Mouse (Mus musculus) heart, postnatal 0 days (tissue): ENCODE results near the gene Pafah1b3. TPM values are rescaled to one million over a fixed set of nuclear protein-coding genes. Genes with fewer than 3 reads are reported as not detected.

Experiments used
- ATAC-seq: fragments of 200-750 bp; cut with Nextera tagmentation; 2 replicates; pipeline ENCODE4 v1.8.0; 2017; ENCODE audit warnings: low read depth, moderate number of reproducible peaks, moderate library complexity; ENCODE audit not compliant: insufficient read depth
- DNase-seq: peaks from one replicate; pipeline ENCODE4 v3.0.0-alpha.2; 2016; ENCODE audit warnings: low spot score
- H3K27ac ChIP-seq: fragments of 300-500 bp; sonication (generic); 2 replicates; pipeline ENCODE4 v1.5.1; 2014; ENCODE audit warnings: low read depth, mild to moderate bottlenecking
- H3K27me3 ChIP-seq: fragments of 300-500 bp; sonication (generic); 2 replicates; pipeline ENCODE4 v1.6.1; 2014; ENCODE audit warnings: low read length, mixed read lengths; ENCODE audit not compliant: control insufficient read depth, insufficient read depth
- H3K36me3 ChIP-seq: fragments of 300-500 bp; sonication (generic); replicated peaks from 2 replicates; pipeline ENCODE4 v1.6.1; 2014; ENCODE audit warnings: low read length, mixed read lengths; ENCODE audit not compliant: control insufficient read depth, insufficient read depth
- H3K4me1 ChIP-seq: fragments of 300-500 bp; sonication (generic); 2 replicates; pipeline ENCODE4 v1.6.1; 2014; ENCODE audit warnings: antibody characterized with exemption; ENCODE audit not compliant: control insufficient read depth, insufficient read depth
- H3K4me2 ChIP-seq: fragments of 300-500 bp; sonication (generic); 2 replicates; pipeline ENCODE4 v1.6.1; 2014; ENCODE audit warnings: low read depth, mild to moderate bottlenecking, low read length, moderate library complexity
- H3K4me3 ChIP-seq: fragments of 300-500 bp; sonication (generic); 2 replicates; pipeline ENCODE4 v1.5.1; 2014; ENCODE audit warnings: low read depth, low read length
- H3K9ac ChIP-seq: fragments of 300-500 bp; sonication (generic); replicated peaks from 2 replicates; pipeline ENCODE4 v1.6.1; 2014; ENCODE audit warnings: low read depth, low read length, mixed read lengths
- H3K9me3 ChIP-seq: fragments of 300-500 bp; sonication (generic); replicated peaks from 2 replicates; pipeline ENCODE4 v1.6.1; 2016; ENCODE audit warnings: low read length; ENCODE audit not compliant: control insufficient read depth
- CTCF ChIP-seq: IDR thresholded peaks from 2 replicates; pipeline ENCODE4 v1.5.1; 2016; ENCODE audit warnings: antibody characterized with exemption, control low read depth, low read depth
- EP300 ChIP-seq: IDR thresholded peaks from 2 replicates; pipeline ENCODE4 v1.6.1; 2016; ENCODE audit warnings: antibody characterized with exemption, low read depth
- WGBS: fragments of 180-500 bp; shearing (Covaris S2); extraction: QIAGEN DNeasy Blood & Tissue Kit; methylation state at CpG from one replicate; pipeline ENCODE4 v1.1.7; 2014; 5-methylcytosine and 5-hydroxymethylcytosine counted together
- polyA plus RNA-seq: library from polyadenylated mRNA; unstranded; fragments of >200 nt; fragmentation: Nextera tagmentation; extraction: Ambion mirVana; gene quantifications from 2 replicates; pipeline ENCODE4 v1.2.1, GENCODE M21; 2015
- total RNA-seq: library from RNA; depleted of rRNA; stranded (reverse); fragments of >200 nt; gene quantifications from 2 replicates; pipeline ENCODE4 v1.2.3, GENCODE M21; 2014; ENCODE audit warnings: low replicate concordance

Gene Pafah1b3
- total and polyA plus RNA-seq, 2 experiments from 2014 or later, result 57.3 to 161 TPM

DNA sequence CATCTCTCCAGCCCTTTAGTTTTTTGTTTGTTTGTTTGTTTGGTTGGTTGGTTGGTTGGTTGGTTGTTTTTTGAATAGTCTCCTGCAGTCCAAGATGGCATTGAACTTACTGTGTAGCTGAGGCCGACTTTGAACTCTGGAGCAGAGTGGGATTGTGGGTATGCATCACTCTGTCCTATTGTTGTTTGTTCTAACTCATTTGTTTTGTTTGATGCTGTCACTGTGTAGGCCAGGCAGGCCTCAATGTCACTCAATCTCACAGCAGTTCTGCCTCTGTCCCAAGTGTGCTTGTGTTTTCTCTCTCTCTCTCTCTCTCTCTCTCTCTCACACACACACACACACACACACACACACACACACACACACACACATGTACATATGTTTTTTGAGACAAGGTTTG lies 35.9 kb downstream of the Pafah1b3 start:
- Histone ChIP-seq H3K27ac (no peak overlapping the region), H3K4me3 (no peak overlapping the region), H3K4me1 (peaks cover 4% of the 10 kb centered on the region; the same call in 1 of the 2 replicates), H3K9ac (no peak overlapping the region), H3K36me3 (no peaks in the 10 kb centered on the region), H3K27me3 (no peaks in the 10 kb centered on the region), H3K4me2 (no peak overlapping the region), H3K9me3 (no peaks in the 10 kb centered on the region)
- DNase-seq (no peak), ATAC-seq (no peak)
- WGBS, result 71% methylated on average over 1 of the region's 1 CpGs
- TF ChIP-seq EP300 (no peak), CTCF (no peak)

DNA sequence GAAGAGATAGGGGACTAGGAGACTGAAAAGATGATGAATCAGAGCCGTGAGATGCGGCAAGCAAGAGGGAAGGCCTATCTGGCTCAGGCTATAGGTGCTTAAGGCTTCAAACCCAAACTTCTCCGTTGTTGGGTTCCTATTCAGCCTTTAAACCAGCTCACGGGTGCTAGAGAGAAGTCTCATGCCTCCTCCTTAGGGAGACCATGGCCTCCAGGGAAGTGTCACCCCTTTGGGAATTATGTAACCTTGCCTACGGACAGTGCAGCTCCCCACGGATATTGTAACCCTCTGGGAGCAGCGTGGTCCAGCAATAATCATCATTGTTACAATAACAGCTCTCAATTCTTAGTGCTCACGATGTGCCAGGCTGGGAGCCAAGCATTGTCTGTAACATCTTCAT lies 46.0 kb downstream of the Pafah1b3 start:
- no peak for ATAC-seq
- Histone ChIP-seq H3K4me1 (peaks cover 17% of the 10 kb centered on the region), H3K9ac (peak overlapping the region; percentile 51), H3K36me3 (no peaks in the 10 kb centered on the region), H3K9me3 (no peaks in the 10 kb centered on the region), H3K27me3 (no peaks in the 10 kb centered on the region), H3K4me2 (peak overlapping the region; percentile 90), H3K4me3 (peak overlapping the region; percentile 89), H3K27ac (peak overlapping the region; percentile 97)
- no peak for DNase-seq
- TF ChIP-seq CTCF, result no peak
- TF ChIP-seq EP300, result no peak
- 19% methylated on average over 8 of the region's 8 CpGs for WGBS

DNA sequence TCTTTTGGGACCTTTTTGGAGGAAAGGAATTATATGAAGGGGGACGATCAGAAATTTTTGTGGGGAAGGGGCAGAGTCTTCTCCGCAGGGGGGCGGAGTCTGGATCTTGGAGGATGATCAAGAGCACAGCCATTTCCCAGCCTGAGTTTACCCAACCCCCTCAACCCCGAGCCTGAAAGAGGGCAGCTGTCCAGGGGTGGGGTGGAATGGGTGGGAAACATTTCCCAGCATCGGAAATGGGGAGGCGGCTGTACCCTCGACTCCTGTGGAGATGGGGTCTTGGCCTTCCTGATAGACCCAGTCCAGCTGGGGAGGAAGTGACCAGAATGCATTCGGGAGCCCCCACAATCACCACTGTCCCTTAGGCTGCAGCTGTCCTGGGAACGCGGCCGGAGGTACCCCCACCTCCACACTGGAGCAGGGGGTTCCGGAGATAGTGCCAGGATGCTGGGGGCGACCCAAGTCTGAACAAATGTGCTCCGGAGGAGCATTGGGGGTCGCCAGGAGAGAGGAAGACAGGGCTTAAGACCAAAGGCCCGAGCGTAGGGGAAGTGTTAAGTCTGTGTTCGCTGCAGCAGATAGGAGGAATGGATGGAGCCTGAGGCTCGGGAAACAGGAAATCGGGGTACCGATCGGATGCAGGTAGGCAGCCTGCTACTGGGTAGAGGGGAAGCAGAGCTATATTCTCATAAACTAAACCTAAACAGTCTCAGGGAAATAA lies 46.6 kb downstream of the Pafah1b3 start:
- no peaks in the 10 kb centered on the region for H3K9me3 ChIP-seq
- H3K9ac ChIP-seq, result peak overlapping the region; percentile 51
- H3K4me1 ChIP-seq, result peaks cover 23% of the 10 kb centered on the region
- peak overlapping the region; percentile 89 for H3K4me3 ChIP-seq
- peak; percentile 79 for DNase-seq
- peak overlapping the region; percentile 97 for H3K27ac ChIP-seq
- WGBS, result 2% methylated on average over 22 of the region's 22 CpGs
- H3K4me2 ChIP-seq, result peak overlapping the region; percentile 90
- H3K36me3 ChIP-seq, result no peaks in the 10 kb centered on the region
- no peak for TF ChIP-seq CTCF
- TF ChIP-seq EP300, result peak; percentile 43; the same call in 1 of the 2 replicates
- no peaks in the 10 kb centered on the region for H3K27me3 ChIP-seq
- ATAC-seq, result peak; percentile 22

DNA sequence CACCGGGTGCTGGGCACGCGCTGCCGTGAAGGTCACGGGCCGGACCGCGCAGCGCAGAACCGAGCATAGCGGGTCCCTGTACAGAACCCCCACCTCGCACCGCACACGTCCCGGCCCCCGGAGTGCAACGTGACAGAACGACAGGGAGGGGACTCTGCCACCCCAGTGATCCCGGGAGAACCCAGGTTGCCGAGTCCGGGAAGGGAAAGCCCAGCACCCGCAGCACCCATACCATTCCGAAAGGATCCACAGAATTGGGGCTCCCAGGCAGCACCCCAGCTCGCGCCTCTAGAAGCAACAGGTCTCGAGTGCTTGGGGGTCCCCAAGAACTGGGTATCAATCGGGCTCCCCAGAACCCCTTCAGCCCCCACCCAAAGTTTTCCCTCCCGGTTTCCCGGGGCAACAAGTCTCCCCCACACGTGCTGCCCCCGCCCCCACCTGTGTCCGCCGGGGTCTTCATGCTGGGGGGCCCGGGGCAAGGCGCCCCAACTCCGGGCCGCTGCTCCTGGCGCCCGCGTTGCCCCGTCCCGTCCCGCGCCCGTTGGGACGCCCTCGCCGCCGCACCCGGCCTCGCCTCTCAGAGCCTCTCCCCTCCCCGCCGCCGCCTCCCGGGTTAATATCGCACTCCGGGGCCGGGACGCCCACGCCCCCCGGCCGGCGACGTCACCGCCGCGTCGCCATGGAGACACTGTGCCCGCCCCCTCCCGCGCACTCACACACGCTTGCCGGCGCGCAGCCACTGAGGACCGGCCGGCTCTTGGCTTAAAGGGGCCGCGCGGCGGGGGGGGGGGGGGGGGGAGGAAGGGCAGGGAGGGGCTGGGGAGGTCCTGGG lies 47.4 kb downstream of the Pafah1b3 start, which contains the start of gene Erf:
TSS of gene Erf (minus strand) at position 621 of the 832 bp plus-strand sequence.
- Histone ChIP-seq H3K27me3 (no peaks in the 10 kb centered on the region), H3K9me3 (no peaks in the 10 kb centered on the region), H3K4me1 (peaks cover 32% of the 10 kb centered on the region), H3K4me2 (peak within 1 kb of the TSS; percentile 90), H3K4me3 (peak within 1 kb of the TSS; percentile 89), H3K36me3 (peaks cover 6% of the 10 kb centered on the region), H3K27ac (peak within 1 kb of the TSS; percentile 97), H3K9ac (peak within 1 kb of the TSS; percentile 90)
- WGBS, result under 1% methylated on average over 68 of the region's 81 CpGs
- TF ChIP-seq EP300 (no peak), CTCF (no peak)
- ATAC-seq (peak; percentile 84), DNase-seq (peak; percentile 90)

DNA sequence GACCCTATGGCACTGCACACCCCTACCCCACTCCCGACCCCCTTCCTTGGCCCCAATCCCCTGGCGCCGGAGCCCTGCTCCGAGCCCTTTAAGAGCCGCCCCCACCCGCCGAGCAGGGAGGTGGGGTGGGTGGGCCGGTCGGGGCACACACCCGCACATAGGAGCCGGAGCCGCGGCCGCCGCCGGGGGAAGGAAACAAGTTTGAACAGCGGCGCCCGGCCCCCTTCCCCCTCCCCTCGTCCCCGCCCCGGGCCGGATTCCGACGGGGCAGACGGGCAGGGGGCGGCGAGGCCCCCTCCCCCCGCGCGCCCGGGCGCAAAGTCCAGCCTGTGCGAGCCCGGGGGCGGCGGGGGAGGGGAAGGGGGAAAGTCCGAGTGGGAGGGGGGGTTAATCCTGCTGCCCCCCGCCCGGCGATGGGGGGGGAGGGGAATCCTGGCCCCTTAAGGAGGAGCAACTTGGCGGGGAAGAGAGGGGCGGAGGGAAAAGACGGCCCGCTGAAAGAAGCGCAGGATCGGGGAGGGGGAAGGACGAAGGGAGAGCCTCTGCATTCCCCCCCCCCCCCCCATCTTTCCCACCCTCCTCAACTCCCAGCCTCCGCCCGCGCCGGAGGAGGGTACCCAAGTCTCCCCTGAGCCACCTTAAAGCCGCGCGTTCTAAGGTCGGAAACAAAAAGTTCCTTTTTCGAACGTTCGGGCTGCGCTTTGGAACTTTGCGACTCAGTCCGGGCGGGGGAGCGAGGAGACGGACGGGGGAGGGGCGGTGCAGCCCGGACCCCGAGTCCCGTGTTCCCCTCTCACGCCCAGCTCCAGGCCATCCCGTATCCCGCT lies 48.3 kb downstream of the Pafah1b3 start:
- H3K27me3 ChIP-seq, result no peaks in the 10 kb centered on the region
- peak; percentile 52 for ATAC-seq
- peak overlapping the region; percentile 89 for H3K4me3 ChIP-seq
- peaks cover 15% of the 10 kb centered on the region for H3K36me3 ChIP-seq
- TF ChIP-seq CTCF (no peak), EP300 (0 out of 2 replicates have a peak, but pooled peaks have one; percentile 15)
- peak overlapping the region; percentile 97 for H3K27ac ChIP-seq
- no peaks in the 10 kb centered on the region for H3K9me3 ChIP-seq
- peak overlapping the region; percentile 90 for H3K9ac ChIP-seq
- peak overlapping the region; percentile 90 for H3K4me2 ChIP-seq
- WGBS, result 1% methylated on average over 50 of the region's 73 CpGs
- peak; percentile 77 for DNase-seq
- H3K4me1 ChIP-seq, result peaks cover 33% of the 10 kb centered on the region
